Mouse (Mus musculus) layer of hippocampus, adult 8-10 months (tissue): ENCODE results near the gene Zmynd8. TPM values are rescaled to one million over a fixed set of nuclear protein-coding genes. Genes with fewer than 3 reads are reported as not detected.

Experiments
- DNase-seq, 2 experiments: peaks; one replicate each; pipeline ENCODE4 v3.0.0; 2022; ENCODE audit warnings: low spot score in 2 of 2
- total RNA-seq, 4 experiments: library from RNA; stranded (reverse); gene quantifications; 2 replicates each; pipeline ENCODE4 v1.2.4; 2022

The Zmynd8 gene
- total RNA-seq, 4 experiments from 2014 or later: 128 to 162 (median 147) TPM

DNA sequence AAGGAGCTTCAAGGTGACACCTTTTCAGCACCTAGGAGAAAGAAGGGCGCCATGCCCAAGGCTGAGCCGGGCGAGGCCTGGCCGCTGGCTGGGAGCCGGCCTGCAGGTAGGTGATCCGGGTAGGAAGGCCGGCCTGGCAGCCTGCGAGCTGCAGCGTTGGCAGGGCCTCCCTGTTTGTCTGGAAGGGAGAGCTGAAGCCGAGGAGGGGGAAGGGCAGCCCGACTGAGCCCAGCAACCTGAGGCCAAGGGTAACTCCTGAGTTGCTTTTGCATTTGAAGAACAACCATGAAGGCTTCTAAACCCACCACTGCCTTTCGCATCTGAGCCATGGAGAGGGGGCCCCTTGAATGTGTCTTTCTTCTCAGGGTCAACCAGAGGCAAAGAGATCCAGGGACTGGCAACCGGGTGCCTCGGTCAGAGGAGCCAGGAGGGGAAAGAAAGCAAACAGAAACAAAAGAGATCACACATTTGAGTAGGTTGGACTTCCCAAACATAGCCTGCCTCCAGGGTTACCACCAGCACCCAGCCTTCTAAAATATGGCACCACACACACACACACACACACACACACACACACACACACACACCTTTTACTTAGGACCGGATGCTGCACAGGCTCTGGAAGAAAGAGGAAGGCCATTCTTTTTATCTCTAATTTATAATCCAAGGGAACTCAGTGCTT is 18.2 kb downstream of the Zmynd8 start:
- peak in 1 of 2 experiments; percentile 50 for DNase-seq

DNA sequence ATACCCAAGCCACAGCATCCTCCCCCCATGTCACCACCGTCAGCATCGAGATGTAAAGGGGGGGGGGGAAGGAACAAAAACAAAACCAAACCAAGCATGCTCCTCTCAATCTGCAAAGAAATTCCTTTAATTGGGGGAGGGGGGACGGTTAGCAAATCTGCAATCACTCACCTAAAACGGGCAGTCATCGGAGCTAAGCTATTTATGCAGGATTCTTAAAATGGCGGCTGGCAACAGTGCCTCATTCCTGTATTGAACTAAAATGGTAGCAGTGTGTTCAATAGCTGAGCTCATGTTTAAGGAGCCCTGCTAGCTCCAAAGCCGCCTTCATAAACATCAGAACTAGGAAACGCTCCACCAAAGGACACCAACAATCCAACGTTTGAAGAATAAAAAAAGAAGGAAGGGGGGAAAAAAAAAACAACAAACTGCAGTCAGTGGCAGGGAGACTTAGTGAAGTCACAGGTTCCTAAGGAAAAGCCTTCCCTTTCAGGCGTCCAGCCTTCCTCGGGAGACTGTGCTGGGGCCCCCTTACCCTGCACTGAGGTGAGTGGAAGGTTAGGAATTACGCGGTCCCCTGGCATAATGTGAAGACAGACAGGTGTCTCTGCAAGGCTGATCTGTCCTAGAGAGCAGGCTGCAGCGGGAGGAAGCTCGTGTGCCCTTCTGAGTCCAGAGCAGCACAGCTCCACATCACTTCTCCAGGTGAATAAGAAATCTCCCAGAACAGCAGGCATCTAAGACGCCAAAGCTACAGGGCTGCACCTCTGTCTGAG is 19.2 kb downstream of the Zmynd8 start:
- no peak for DNase-seq

DNA sequence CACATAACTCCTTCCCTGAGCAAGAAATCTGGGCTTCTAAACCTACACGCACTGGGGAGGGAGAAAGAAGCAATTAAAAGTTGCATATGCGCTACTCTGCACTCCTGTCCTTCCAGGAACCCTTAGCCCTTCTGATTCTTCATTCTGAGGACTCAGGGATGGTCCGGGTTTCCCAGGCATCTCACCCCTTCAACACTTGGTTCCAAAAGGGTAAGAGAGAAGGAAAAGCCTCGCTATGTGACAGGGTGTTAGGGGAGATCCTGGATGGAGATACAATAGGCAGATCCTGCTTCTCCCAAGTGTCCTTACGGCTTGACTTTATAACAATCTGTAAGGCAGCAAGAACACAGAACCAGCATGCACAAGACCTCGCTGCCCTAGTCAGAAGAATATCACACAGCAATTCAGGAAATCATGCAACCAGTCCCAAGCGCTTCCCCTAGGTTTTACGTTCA is 19.9 kb downstream of the Zmynd8 start:
- no peak for DNase-seq

DNA sequence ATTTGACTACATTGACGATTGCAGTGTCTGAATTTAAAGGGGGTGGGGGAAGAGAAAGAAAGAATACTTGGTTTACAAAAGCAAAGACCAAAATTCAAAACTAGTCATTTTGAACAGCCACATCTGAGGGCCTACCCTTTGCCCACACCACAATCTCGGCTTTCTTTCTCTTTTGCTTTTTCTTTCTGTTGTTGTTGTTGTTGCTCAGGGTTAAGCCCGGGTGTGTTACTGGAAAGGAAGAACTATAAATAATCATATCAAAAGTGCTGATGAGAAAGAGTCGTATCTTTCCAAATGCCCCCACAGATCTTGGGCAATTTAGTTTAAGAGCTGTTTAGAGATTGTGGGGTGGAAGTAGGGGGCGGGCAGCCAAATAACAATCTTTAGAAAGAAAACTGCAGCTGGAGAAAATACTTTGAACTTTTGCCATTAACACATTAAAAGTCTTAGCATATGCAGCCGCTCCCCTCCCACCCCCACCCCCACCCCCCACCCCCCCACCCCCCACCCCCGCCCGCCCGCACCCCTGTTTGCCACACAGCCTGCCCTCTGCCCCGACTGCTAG is 20.7 kb downstream of the Zmynd8 start:
- no peak for DNase-seq

DNA sequence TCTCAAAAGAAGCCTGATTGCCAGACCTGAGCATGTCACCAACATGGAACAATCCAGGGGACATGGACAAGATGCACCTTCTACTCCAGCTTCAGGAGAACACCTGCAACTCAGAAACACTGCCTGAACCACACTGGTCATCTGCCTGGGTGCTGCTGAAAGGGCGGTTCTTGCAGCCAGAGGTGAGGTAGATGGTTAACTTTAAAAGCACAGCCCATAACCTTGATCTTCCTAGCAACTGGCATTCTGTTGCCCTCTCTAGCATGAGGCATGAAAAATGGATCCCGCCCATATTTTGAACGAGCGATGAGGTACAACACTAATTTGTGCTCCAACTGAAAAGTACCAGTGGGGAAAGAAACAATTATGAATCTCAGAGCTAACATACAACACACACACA is 21.6 kb downstream of the Zmynd8 start:
- no peak for DNase-seq

DNA sequence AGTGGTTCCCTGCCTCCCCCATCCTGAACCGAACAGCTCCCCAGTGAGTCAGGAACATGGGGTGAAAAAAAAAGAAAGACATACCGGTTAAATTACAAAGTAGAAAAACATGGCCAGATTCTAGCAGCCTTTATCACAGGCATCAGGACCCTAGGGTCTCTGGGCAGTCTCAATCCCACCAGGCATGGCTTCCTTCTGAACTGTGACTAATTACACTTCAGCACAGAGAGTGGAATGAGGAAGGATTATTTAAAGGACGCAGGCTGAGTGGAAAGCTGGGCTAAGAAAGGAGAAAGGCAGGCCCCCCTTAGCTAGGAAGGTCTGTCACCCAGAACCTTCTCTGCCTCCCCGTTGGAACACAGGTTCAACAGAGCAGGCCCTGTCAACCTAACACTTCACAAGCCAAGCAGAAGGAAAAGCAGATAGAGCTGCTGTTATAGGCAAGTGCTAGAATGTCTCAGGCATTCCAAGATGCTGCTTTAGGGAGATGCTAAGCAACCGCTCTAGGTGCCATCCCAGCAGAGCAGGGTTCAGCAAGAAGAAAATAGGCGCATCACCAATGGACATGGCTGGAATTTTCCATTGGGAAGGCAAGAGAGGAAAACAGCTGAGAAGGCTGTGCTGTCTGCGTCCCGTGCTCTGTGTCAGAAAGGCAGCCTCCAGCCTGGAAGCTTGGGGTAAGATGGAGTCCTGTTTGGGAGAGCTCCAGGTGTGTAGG is 22.5 kb downstream of the Zmynd8 start:
- no peak for DNase-seq

DNA sequence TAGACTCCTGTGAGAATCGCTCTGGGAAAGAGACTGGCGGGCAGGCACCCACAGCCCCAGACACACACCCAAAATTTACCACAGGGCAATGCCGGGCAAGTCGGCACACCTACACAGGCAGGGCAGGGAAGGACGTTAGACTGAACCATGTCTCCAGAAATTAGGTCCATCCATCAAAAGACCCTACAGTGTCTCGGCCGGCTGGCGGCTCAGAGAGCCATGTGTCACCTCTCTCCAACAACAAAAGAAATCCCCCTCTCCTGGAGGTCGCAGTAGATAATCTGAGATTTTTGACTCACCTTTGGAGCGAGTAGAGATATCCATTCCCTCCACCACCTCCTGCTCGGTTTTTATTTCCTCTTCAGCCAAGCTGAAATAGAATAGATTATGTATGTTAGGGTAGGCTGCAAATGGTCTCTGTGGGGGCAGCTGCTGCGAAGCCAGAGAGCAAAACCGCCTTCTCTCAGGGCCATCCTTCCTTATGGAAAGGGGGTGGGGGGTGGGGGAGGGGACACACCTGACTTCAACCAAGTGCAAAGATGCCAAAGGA is 23.3 kb downstream of the Zmynd8 start:
- DNase-seq: no peak

DNA sequence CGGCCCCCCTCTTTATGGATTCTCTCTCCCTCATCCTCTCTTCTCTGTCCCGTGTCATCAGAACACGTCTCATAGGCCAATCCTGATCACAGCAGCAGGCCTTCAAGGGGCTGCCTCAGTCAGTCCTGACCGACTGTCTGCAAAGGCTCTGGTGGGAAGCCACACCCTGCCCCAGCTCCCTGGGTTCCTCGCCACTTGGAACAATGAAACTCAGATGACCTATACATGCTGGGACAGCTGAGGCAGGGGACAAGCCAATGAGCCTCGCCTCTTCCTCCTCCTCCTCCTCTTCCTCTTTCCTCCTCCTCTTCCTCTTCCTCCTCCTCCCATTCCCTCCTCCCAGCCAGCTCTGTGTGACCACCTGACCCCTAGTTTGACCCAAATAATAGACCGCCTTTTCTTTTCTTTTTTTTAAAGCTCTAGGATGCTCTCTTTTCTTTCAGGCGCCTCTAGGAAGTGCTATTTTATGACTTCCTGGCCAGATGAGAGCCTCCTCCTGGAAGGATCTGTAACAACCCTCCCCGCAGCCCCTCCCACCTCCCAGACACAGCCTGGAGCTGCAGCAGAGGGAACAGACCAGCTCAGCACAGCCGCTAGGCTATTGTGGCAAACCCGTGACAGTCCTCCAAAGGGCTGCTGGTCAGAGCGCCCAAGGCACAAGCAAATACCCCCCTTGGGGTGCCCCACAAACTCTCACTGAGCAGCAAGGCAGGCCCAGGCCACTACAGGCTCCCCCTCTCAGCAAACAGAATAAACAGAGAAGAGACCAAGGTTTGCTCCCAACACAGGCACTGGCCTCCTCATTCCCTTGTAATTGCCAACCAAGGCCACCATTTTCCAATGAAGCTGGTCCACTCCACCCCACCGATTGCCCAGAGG is 24.1 kb downstream of the Zmynd8 start:
- peak; percentile 79 to 85 for DNase-seq

DNA sequence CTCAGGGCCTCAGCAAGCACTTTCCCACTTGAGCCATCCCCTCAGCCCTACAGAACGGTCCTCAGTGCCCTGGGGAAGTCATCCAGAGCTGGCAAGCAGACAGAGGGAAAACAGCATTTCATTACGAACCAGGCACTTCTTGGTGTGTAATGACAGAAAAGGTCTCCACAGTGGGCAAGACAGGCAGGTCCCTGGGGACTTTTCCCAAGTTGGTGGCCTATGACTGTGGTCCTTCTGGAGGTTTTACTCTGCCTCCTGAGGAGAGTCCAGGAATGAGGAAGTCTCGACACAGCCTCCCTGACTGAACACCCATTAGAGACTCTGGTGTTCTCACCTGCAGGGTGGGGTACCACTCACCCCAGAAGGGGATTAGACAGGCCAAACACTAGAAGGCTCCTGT is 25.0 kb downstream of the Zmynd8 start:
- no peak for DNase-seq

DNA sequence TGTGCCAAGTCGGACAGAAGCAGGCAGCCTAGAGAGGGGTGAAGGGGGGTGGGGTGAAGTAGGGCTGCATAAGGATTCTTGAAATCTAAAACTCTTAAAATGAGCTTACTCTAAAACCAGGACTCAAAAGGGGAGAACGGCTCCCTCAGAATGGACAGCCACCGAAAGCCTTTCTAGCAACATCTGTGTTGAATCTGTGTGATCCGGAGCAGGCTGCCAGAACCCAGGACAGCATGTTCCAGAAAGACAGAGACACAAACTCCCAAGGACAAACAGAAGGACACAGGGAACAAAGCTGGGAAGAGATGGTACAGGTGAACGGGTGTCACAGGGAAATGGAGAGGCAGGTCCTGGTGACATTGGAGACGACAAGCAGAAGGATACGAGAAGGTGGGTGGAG is 25.6 kb downstream of the Zmynd8 start:
- DNase-seq: no peak

DNA sequence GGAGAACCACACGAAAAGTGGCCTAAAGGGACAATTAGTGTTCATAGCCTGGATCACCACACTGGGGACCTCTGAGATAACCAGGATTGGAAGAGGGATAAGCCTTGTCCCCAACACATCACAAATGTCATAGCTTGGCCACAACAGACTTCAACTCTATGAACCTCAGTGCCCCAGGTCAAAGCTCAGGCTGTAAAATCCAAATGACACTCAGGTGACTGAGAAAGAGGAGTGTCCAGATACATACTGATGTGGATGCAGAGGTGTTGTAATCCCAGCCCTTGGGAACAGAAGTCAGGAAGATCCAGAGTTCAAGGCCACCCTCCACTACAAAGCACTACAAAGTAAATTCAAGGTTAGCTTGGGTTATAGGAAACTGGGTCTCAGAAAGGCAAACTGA is 29.6 kb downstream of the Zmynd8 start:
- no peak for DNase-seq

DNA sequence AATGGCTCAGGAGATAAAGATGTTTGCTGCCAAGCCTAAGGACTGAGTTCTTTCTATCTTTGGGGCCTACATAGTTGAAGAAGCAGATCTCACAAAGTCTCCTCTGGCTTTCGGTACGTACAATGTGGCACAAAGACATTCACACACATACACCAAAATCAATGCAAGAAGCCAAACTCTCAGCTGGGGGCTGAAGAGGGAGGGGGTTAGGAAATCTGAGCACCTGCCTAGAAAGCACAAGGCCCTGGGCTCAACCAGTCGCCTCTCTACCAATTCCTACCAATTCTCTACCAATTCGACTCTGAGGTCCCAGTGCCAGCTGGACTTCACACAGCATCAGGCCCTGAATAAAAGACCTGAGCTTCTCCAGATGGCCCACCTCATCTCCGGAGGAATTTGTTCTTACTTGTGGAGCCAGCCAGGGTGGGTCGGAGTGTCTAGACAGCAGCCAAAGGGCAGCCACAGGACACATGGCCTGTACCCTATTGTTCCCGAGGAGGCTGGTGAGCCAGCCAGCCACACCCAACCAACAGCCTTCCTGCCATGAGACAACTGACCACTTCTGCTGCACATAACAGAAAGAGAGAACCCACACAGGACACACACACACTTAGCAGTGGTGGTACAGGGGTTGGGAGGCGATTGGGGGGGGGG is 30.2 kb downstream of the Zmynd8 start:
- DNase-seq: no peak

DNA sequence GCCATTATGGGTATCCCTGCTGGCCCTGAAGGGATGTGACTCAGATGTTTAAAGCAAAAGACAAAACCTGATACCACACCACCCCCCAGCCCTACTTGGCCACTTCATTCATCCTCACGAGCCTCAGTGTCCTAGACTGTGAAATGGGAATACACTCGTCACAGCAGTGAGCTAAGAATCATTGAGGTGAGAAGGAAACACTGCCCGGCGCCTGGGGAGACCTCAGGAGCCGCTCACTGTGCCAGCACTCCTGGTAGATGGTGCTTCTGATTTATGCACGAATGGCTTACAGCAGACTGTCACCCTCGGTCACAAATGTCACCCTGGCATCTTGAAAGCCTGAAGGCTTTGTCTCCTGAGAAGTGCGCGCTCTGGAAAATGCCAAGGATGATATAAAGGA is 31.3 kb downstream of the Zmynd8 start:
- DNase-seq: no peak

DNA sequence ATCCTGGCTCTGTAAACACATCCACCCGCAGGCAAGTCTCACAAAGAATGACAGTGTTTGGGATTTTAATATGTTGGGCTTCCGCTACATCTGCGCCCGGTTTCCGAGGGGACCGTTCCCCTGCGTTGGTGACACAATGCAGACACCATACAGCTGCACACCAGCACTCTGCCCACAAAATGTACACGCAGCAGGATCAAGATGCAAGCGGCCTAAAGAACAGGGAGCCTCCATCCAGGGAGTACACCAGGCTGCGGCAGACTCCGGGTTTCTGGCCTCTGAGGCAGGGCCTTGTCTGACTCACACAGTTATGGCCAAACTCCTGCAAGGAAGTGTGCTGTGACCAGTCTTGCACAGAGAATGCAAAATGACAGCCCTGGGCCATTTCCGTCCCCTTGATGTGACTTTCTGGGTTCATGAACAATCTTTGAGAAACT is 31.8 kb downstream of the Zmynd8 start:
- DNase-seq: no peak

DNA sequence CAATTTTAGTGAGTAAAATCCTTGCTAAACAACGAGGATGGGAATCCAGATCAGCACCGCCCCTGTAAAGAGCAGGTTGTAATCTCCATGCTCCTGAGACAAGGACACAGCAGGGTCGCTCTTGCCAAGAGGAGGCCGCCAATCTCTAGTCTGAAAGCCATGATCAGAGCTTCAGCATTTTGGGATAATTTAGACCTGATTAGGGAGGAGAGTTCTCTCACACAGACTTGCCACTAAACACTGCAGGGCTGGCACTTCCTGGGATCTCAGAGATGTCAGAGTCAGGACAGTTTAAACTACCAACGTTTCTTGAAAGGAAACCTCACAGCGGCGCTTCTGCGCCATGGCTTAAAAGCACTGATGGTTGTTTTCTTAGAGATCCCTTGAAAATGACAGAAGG is 32.4 kb downstream of the Zmynd8 start:
- no peak for DNase-seq

DNA sequence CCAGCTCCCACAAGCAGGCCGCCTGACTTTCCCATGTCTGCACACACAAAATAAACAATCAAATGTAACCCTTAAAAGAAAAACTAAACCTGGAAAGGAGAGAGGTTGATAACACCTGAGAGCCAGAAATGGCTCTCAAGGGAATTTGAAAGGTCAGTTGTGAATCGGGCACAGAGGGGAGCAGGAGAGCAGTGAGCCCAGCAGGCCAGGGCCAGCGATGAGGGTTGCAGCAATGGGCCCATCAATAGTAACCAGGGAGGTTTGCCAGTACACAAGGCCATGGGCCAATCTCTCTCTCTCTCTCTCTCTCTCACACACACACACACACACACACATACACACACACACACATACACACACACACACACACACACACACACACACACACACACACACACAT is 34.0 kb downstream of the Zmynd8 start:
- no peak for DNase-seq

DNA sequence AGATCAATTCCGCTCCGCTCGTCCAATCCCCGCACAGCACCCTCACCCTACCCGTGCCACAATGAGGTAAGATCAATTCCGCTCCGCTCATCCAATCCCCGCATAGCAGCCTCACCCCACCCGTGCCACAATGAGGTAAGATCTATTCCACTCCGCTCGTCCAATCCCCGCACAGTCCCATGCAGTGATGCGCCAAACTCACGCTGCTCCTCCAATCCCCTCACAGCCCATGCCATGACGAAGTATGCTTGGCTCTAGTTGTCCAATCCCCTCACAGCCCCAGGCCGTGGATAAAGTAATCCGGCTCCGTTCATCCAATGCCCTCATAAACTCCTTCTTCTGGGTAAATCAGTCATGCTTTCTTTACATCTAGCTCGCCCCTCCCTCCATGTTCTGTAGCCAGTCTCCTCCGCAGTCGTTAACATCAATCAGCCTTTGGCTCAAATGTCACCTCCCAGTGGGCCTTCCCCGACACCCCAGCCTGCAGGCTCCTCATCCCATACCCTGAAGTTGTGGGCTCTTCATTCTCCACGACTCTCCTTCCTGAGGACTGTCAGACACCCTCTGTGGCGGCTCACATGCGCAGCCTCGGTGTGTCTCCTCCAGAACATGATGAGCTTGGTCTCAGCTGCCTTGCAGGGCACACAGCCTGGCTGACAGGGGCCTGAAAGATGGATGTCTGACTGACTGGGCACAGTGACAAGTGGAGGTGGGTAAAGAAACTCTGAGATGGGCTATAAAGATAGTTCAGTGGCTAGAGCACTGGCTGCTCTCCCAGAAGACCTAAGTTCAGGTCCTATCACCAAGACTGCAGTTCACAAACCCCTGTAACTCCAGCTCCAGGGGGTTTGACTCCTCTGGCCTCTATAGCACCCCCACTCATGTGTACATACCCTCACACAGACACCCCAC is 36.9 kb downstream of the Zmynd8 start:
- DNase-seq: no peak

DNA sequence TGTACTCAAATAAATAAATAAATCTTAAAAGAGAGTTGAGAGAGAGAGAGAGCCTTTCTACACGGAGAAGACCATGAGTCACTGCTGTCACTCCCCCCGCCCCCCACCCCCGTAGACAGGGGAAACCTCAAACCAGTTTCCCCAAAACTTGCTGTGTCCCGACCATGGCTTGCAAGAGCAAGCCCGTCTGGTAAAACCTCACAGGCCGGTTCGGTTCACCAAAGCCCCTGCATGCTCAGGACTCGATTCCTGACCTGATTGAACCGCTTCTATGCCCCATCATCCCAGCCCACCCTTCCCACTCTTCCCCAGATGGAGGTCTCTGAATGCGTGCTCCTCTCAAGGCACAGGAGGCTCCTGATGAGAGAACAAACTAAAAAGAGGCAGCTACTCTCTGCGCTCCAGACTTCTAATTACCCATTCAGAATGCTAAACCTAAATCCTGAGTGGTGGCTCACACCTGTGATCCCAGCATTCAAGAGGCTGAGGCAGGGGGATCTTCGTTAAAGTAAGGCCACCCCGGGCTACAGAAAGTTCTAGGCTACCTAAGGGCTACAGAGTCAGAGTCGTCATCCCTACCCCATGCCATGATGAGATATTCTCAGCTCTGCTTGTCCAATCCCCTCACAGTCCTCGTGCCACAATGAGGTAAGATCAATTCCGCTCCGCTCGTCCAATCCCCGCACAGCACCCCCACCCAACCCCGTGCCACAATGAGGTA is 37.7 kb downstream of the Zmynd8 start:
- no peak for DNase-seq
